Mouse (Mus musculus): ENCODE measurements around the gene Wnk4.

Gene Wnk4

DNA sequence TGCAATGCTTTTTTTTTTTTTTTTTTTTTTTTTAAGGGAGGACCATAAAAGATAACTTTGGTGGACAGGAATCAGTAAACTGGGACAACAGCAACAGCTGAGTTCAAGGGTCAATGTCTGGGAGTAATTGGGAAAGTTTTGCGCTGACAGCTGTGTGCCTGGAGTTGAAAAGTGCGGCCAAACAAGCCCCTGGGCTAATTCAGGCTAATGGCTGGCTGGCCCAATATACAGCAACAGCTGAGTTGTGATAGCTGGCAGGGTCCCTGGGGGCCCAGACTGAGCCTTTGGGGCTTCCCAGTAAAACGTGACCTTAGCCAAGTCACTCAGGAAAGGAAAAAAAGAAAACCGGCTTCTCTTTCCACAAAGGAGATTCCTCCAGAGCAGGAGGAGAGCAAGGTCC is 15.3 kb upstream of the Wnk4 start:
- in situ Hi-C loops (cut with MboI, MseI), result loop anchor here (5.0 kb wide), 1 partner anchor 33 kb away; no protein-coding TSS in a partner anchor

DNA sequence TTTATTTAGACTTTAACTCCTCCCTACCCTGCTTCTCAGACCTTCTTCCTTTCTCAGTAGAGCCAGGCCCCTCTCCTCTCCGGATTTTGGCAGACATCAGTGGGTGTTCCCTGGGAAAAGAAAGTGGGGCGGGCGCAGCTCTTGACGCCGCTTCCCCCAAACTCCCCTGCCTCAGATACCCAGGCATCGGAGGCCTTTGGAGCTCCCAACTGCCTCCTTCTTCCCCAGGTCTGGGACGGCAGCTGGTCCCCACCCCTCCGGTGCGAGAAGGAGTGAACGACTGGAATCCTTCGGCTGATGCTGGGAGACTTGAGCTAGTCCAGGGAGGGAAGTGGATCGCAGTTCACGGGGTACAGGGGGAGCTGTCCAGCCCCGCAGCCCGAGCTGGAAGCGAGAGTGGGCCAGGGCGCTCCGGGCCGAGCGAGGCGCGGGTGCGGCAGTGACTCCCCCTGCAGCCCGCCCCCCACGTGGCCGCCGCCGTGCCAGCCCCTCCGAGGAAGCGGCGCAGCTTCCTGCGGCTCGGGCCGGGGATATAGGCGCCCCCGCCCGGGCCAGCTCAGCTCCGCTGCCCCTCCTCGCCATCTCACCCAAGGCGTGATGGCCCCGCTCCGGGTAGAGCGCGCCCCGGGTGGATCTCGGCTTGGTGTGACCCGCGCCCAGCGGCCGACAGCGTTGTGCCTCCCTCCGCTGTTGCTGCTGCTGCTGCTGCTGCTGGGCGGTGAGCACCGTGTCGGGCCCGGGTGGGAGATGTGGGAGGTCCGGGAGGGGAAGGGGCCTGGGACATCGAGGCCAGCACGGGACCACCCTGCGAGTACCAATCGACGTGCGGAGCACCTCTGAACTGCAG is 14.3 kb upstream of the Wnk4 start, which contains the start of gene Ramp2:
TSS of gene Ramp2 (plus strand) at position 174 of the 847 bp plus-strand sequence.
- in situ Hi-C loops (cut with MboI, MseI), result loop anchor here (5.0 kb wide), 1 partner anchor 34 kb away; no protein-coding TSS in a partner anchor

DNA sequence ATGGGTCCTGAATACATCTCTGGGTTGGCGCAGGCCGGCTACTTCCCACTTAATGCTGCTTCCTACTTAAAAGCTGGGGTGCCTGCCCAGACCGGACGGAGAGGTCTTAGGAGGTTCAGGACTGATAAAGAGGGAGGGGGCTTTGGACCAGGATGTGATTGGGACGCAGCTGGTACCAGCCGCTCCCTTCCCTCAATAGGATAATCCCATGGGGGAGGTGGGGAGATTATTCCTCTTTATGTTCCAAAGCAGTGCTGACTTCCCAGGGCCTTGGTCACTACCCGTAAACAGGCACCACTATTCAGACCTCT is 13.7 kb upstream of the Wnk4 start:
- in situ Hi-C loops (cut with MboI, MseI), result loop anchor here (5.0 kb wide), 1 partner anchor 34 kb away; no protein-coding TSS in a partner anchor

DNA sequence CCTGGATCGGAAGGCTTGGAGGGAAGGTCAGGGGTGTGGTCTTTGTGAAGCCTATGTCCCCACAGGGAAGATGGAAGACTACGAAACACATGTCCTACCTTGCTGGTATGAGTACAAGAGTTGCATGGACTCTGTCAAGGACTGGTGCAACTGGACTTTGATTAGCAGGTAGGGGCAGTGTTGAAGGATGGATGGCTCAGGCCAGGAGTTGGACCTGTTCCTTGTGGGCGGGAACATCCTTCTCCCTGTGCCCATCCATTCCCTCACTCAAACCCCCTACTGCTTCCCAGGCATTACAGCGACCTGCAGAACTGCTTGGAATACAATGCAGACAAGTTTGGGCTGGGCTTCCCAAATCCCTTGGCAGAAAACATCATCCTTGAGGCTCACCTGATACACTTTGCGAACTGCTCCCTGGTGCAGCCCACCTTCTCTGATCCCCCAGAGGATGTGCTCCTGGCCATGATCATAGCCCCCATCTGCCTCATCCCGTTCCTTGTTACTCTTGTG is 12.8 kb upstream of the Wnk4 start:
- in situ Hi-C loops (cut with MboI, MseI), result loop anchor here (5.0 kb wide), 1 partner anchor 35 kb away; no protein-coding TSS in a partner anchor

DNA sequence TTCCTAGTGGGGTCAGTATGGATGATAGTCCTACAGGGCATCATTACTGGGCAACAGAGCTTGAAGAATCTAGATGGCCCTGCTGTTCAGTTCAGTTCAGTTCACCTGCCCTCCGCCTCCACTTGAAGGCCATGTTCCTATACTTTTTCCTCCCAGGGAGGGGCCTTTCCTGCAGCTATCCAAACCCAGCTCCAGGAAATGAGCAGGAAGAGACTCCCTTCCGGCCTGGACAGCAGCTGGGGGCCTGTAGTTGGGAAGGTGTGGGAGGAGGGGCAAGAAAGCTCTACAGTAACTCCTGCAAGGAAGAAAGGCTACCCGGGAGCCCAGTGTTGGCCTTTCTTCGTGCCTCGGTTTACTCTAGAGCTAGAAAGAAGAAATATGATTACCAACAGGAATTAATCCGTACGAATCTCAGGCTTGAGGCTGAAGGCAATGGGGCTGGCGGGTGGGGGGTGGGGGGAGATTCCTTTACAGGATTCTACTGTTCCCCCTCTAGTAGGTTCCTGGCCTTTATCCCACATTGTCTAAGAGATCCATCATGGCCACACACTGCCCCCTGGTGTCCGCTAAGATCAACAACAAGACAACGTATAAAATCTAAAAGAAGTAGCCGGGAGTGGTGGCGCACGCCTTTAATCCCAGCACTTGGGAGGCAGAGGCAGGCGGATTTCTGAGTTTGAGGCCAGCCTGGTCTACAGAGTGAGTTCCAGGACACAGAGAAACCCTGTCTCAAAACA is 11.9 kb upstream of the Wnk4 start:
- in situ Hi-C loops (cut with MboI, MseI), result loop anchor here (5.0 kb wide), 1 partner anchor 36 kb away; no protein-coding TSS in a partner anchor

DNA sequence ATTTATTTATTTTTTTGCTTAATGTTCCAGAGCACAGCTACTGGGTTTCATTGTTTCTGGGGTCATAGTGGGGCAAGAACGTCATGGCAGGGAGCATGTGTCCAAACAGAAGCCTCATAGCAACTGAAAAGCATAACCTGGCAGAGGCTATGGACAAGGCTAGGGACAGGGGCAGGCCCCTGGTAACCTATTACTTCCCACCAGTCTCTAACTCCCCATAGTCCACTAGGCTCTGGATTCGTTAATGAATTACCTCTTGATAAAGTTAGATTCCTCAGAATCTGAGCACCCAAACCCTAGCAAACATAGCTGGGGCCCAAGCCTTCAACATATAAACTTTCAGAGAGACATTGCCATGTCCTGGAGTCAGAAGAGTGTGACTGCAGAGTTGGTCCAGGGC is 9.3 kb upstream of the Wnk4 start:
- in situ Hi-C loops (cut with MboI, MseI), result no loop called here

DNA sequence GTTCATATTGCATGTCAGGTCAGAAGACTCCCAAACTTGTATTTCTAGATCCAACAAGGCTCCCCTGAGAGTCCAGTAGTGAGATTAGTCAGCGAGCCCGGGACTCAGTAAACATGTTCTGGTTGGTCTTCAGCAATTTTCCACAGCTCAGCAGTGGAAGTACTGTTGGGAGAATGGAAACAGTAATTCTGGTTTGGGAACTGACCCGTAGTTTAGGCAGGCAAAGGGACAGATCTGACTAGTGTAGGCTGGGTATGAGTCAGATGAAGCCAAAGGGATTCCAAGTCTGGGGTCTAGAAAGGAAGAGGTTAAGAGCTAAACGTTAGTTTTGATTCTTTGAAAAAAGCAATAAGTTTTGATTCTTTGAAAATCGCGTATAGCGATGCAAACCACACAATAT is 7.4 kb upstream of the Wnk4 start:
- in situ Hi-C loops (cut with MboI, MseI), result no loop called here

DNA sequence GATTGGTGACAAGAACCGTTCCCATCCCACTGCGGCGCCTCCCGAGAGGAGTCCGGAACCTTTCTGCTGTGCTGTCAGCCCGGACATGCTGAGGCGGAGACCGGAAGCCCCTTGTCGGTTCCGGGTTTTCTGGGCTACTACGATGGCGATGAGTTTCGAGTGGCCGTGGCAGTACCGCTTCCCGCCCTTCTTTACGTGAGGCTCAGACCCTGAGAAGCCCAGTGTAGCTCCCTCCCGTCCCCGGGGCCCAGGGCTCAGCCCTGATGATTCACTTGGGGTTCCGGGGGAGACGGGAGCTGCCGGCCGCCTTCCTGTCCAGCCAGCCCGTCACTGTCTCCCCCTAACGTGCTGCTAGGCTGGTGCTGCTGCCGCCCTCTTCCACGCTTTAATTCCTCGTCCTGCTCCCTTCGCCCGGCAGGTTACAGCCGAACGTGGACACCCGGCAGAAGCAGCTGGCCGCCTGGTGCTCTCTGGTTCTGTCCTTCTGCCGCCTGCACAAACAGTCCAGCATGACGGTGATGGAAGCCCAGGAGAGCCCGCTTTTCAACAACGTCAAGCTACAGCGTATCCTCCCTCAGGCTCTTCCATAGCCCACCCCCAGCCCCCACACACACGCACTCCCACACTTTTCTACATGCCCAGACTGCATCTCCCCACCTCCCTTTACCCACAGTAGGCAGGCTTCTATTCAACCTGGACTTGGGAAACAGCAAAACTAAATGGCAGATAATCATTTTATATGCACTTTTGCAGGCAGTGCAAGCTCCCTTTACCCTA is 6.6 kb upstream of the Wnk4 start, which contains the start of gene Vps25:
TSS of gene Vps25 (plus strand) at position 95 of the 777 bp plus-strand sequence.
- in situ Hi-C loops (cut with MboI, MseI), result no loop called here

DNA sequence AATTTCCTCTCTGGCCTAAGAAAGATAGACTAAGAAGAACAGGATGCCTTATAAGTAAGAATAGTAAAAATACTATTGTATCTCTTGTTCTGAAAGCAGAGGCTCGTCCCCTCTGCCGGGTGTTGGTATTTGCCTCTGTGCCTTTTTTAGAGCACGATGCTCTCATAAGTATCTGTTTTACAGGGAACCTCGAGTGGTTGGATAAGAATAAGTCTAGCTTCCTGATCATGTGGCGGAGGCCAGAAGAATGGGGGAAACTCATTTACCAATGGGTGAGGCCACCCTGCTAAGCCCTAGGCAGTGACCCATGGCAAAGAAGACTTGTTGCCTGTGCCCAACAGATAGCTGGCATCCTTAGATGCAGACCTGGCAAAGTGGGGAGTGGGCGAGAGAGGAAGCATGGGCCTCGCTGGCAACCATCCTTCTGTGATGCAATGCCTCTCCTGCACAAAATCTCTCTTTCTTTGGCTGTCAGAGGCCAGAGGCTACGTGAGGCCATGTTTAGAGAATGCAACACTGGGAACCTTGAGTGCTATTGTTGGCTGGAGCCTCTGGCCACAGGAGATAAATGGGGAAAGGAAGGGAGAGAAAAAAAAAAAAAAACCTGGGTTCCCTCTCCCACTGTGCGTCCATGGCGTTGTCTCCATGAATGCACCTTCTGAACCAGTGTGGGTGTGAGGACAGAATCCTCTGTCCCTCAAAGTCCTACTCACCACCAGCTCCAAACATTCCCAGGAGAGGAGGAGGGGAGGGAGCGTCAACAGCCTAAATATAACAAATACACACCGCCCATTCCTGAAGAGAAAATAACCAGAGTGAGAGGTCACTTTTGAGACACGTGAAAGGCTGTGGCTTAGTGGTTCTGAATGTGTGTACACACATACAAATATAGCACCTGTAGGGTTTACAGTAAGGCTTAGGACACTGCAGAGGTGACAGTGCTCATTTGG is 4.3 kb upstream of the Wnk4 start:
- in situ Hi-C loops (cut with MboI, MseI), result no loop called here

DNA sequence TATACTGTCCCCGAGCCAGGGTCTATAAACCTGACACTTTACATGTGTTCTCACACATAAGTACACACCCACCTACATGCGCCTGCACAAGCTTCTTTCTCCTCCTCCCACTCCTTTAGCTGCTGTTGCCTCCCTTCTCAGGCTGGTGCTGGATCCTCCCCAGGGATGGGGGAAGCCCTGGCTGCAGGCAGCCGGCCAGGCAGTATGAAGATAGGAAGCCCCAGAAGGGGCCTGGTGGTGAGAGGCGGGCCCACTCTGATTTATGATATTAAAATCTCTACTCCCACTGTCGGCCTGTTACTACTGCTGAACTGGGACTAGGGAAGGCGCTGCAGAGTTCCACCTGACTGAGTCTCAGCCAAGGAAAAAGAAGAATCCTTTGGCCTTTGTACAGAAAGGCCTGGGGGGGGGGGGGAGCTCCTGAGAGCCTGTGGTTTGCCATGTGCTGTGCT is 1.1 kb upstream of the Wnk4 start:
- in situ Hi-C loops (cut with MboI, MseI), result no loop called here

DNA sequence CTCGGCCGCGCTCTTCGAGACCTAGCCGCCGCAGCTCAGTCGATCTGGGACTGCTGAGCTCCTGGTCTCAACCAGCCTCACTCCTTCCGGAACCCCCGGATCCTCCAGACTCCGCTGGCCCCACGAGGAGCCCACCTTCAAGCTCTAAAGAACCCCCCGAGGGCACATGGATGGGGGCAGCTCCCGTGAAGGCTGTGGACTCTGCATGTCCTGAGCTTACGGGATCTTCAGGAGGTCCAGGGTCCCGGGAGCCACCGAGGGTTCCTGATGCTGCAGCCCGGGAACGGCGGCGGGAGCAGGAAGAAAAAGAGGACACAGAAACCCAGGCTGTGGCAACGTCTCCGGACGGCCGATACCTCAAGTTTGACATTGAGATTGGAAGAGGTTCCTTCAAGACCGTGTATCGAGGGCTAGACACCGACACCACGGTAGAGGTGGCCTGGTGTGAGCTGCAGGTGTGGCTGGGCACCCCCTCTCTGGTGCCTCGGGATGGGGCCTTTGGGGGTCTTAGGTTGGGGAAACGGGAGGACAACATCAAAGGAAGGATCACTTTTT is 536 bp downstream of the Wnk4 start:
- in situ Hi-C loops (cut with MboI, MseI), result no loop called here

DNA sequence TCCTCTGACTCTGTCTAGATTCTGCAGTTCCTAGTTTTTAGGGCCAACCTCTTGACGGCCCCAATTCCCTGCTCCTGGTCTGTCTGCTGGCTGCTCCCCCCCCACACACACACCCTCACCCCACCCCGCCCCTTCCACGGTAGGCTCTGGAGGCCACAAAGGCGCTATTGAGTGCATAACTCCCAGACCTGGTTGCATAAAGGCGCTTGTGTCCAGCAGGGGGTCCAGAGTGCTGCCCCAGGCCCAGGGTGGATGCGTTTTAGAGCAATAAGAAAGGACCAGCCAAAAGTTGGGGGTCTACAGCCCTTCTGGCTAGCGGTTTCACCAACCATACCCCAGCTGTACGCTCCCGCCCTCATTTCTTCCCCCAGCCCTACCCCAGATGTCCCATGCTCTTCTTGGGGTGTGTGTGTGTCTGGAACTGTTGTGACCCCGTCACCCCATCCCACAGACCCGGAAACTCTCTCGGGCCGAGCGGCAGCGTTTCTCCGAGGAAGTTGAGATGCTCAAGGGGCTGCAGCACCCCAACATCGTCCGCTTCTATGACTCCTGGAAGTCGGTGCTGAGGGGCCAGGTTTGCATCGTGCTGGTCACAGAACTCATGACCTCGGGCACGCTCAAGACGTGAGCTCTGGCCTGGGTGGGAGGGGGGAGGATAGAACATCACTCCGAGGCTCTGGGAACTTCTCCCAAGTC is 2.1 kb downstream of the Wnk4 start:
- in situ Hi-C loops (cut with MboI, MseI), result no loop called here

DNA sequence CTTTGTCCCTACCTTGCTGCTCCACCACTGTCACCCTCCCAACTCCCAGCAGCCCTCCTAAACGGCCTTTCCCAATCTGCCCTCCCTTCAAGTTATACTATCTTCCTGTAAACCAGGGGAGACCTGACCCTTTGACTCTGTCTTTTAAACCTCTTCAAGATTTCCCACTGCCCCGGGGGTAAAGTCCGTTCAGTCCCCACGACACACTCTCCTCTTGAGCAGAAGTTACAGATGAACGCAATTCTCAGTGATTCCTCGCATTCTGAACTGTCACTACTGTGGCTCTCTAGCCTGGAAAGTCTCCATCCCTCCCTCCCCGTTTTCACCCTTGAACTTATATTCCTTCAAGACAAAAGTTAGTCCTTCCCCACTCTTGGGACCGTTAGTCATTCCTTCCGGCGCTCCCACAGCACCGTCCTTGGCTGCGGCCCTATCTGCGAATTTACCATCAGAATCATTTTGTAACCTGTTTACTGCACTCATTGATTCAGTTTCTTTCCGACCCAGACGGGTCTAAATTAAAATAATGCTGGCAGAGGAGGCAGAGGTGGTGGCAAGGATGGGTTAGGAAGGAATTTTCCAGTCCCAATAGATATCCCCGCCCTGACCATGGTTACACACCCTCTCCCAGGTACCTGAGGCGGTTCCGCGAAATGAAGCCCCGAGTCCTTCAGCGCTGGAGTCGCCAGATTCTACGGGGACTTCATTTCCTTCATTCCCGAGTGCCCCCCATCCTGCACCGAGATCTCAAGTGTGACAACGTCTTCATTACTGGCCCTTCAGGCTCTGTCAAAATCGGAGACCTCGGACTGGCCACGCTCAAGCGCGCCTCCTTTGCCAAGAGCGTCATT is 3.0 kb downstream of the Wnk4 start:
- in situ Hi-C loops (cut with MboI, MseI), result no loop called here

DNA sequence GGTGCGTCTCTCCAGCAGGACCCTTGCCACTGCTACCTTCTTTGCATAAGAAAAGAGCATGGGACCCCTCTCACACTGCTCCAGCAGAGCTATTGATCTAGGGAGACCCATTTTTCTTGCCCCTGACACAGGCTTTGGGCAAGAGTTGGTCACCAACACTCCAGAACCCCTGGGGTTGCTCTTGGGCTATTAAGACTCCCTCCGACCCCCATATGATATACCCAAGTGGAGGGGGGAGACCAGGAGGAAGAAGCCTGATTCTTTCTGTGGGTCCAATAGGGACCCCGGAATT is 3.6 kb downstream of the Wnk4 start:
- in situ Hi-C loops (cut with MboI, MseI), result no loop called here

DNA sequence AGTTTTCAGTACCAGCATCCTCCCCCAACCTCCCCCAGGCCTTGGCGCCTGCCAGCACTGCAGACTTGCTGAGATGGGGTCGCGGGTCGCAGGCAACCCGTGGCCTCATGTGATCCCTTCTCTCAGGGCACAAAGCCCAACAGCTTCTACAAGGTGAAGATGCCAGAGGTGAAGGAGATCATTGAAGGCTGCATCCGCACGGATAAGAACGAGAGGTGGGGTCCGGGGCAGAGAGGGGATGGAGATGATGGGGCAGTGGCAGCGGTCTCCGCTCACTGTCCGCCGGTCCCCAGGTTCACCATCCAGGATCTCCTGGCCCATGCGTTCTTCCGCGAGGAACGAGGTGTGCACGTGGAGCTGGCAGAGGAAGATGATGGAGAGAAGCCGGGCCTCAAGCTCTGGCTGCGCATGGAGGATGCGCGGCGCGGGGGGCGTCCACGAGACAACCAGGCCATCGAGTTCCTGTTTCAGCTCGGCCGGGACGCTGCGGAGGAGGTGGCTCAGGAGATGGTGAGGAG is 4.6 kb downstream of the Wnk4 start:
- in situ Hi-C loops (cut with MboI, MseI), result no loop called here

DNA sequence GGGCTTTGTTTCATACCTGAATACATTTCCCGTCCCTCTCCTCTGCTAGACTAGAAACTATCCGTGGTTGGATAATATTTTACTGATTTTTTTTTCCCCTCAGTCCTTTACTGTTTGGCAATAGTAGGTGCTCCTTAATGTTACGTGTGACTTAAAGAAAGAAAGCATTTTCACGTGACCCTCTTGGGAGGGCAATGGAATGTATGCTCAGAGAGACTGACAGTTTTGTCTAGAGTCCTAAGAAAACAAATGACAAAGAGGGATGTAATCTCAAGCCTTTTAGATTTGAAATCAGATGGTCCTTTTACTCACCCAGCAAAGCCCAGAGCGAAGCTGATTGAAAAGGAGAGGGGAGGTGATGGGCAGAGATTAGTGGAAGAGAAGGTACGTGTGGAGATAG is 5.5 kb downstream of the Wnk4 start:
- in situ Hi-C loops (cut with MboI, MseI), result no loop called here

DNA sequence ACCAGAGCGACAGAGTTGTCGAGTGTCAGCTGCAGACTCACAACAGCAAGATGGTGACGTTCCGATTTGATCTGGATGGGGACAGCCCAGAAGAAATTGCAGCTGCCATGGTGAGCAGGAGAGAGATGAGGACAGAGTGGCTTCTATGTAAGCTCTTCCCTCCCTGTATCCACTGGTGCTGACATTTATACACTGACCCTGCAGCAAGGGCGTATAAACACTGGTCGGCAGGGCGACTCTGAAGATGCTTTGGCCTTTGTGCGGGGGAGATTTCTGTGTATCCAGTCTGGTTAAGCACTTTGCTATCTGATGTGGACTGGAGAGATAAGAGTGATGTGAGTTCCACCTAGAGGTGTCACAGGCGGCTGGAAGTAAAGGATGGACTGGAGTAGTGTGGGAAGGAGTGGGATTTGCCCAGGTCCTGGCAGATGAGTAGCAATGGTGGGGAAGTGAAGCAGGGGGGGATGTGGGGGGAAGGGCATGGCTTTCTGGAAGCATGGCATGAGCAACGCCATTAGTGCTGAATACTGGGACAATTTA is 9.3 kb downstream of the Wnk4 start:
- in situ Hi-C loops (cut with MboI, MseI), result no loop called here

DNA sequence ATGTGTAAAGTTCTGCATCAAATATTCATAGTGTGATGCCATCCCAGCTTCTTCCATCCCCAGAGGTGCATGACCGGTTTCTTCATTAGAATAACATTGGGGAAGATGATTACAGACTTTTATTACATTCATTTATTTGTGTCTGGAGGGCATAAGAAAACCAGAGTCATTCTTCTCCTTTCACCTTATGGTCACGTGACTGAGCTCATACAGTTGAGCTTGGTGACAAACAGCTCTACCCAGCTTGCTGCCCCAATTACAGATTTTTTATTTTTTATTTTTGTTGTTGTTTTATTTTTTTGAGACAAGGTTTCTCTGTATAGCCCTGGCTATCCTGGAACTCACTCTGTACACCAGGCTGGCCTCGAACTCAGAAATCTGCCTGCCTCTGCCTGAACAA is 12.1 kb downstream of the Wnk4 start:
- in situ Hi-C loops (cut with MboI, MseI), result no loop called here
